Mouse (Mus musculus) lung, postnatal 4 days (tissue): ENCODE measurements at regions not wholly inside any gene's neighbourhood (a gene's known extent, or its start where the extent isn't known, plus 50 kb on each side); places are given as distances from the start of the nearest gene placed in this dataset.

Experiments
- DNase-seq, 2 experiments: peaks; one replicate each; pipeline ENCODE4 v3.0.0; 2021

DNA sequence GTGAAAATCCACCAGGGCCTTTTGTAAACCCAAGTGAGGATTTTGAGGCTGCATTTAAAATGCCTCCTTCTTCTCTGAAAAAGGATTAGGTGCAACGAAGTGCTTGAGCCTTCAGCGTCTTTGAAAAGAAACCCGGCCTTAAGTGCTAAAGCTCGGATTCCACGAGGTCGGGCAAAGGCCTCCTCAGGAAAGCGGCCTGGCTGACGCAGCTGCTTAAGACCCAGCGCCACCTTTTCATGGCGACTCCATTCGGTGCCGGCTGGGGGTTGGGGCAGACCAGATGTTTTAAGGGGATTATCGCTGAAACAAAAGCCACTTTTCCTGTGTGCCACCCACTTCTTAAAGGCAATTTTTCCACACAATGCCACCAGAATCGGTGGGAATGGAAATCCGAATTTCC is 61.6 kb upstream of the 4932438H23Rik start:
- no peak for DNase-seq

GRCm38 (mm10) chr16:91160679-91161078 is 64.6 kb upstream of the Olig2 start:
- peak in 1 of 2 experiments; percentile 16 for DNase-seq

DNA sequence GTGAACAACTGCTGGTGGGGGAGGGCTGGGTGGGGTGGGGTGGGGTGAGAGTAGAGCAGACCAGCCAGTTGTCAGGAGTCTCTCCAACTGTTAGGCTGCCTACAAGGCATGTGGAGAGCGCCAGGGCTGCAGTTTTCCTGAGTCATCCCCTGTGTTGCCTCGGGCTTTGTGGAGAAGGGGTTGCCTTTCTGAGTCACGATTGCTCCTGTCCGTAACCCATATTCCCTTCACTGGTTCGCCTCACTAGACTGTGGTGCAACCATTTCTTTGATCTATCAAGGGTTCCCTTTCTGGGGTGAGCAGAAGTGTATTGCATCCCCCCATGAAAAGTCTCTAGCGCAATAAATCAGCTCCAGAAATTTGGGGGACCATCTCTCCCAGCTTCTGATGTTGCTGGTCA is 63.6 kb upstream of the Olig2 start:
- DNase-seq, result no peak

GRCm38 (mm10) chr16:91162381-91162780 is 62.9 kb upstream of the Olig2 start:
- no peak for DNase-seq

DNA sequence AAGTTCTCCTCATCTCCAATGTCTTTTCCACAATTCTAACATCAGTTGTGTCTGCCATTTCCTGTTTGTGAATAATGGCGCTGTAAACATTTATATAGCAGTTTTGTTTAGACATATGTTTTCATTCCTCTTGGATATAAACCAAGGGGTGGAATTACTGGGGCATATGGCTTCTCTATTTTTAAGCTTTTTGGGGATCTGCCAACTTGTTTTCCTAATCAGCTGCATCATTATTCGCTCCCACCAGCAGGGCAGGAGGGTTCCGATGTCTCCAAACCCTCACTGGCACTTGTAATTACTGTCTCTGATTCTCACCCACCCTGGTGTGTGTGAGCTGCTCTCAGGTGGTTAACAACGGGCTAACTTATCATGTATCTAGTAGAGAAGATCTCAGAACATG is 59.4 kb upstream of the Olig2 start:
- no peak for DNase-seq

- DNase-seq, result peak in 1 of 2 experiments; percentile 32
These were observed 58.4 kb upstream of the Olig2 start for GRCm38 (mm10) chr16:91166866-91167265.

GRCm38 (mm10) chr16:91168398-91168797 is 56.9 kb upstream of the Olig2 start:
- DNase-seq, result no peak

DNA sequence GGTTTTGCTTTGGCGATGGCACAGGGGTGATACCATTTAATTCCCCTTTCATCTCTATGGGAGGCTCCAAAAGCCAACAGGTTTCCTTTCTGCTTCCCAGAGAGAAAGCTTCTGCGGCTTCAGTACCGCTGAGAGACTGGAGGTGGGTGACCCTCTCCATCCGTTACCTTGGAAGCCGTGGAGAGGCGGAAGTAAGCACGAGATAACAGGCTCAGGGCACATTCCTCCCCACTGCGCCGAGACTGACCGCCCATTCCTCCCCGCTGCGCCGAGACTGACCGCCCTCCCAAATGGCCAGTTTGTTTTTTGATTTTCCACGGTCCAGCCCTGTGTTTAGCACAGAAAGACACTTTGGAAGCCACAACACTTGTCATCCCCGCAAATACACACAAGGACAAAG is 55.4 kb upstream of the Olig2 start:
- peak; percentile 12 to 39 for DNase-seq

- no peak for DNase-seq
These were observed 53.3 kb upstream of the Olig2 start for GRCm38 (mm10) chr16:91171911-91172440.

DNA sequence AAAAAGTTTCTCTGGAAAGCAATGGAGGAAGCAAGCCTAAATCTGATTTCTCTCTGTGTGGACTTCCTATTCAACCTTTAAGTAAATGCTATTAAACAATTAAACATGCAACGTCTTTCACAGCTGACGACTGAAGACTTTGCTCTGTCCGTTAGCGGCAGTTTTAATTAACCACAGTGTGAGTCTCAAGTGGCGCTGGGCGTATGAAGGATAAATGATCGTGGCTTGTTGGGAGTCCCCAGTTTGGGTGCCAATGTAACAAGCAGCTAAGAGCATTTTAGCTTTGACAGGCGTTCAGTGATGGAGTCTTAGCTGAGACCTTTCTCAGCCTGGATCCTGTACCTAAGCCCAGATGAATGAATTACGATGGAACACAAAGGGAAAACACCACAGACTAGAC is 52.7 kb upstream of the Olig2 start:
- no peak for DNase-seq

- DNase-seq, result no peak
These were observed 52.0 kb upstream of the Olig2 start for GRCm38 (mm10) chr16:91173241-91173640.

GRCm38 (mm10) chr16:91173870-91174278 is 51.4 kb upstream of the Olig2 start:
- DNase-seq, result no peak

GRCm38 (mm10) chr16:91174401-91174800 is 50.9 kb upstream of the Olig2 start:
- no peak for DNase-seq
